8 mouse cellular contexts compared by ENCODE assay signal in genomic region chr4:32251005-32251365, GRCm38 (mm10). TPM values are rescaled to one million over a fixed set of nuclear protein-coding genes. Genes with fewer than 3 reads are reported as not detected.
DNase-seq lines count a peak whose midpoint lies in the region; ATAC-seq lines count a peak whose summit lies in the region.

No protein-coding gene starts in this region.

- peak overlapping the region; percentile 42 for H3K4me2 ChIP-seq in kidney, embryonic 14.5 days (replicated peaks; ENCODE audit: low read depth, low read length)
- peak overlapping the region; percentile 54 for H3K4me2 ChIP-seq in lung, embryonic 16.5 days (ENCODE audit: low read depth, low read length)
- peak overlapping the region; percentile 39 for H3K4me2 ChIP-seq in neural tube, embryonic 15.5 days

- DNase-seq in 3134 (ENCODE audit: extremely low read depth, insufficient read length, low spot score) = peak; percentile 79
- peak; percentile 71 to 72 for DNase-seq in B cell, adult 2 months
- peak; percentile 54 to 55 for DNase-seq in heart, adult 9 months (ENCODE audit: low spot score in 2 of 2)
- no peak for DNase-seq in spleen, postnatal 36 days (ENCODE audit: low spot score in 2 of 2)

- H3K27me3 ChIP-seq in kidney, embryonic 14.5 days (ENCODE audit: control insufficient read depth, insufficient read depth, low read length) = no peaks in the 10 kb centered on the region
- no peaks in the 10 kb centered on the region for H3K27me3 ChIP-seq in lung, embryonic 16.5 days (ENCODE audit: control insufficient read depth, insufficient read depth, low read depth, low read length)
- no peaks in the 10 kb centered on the region for H3K27me3 ChIP-seq in neural tube, embryonic 15.5 days (replicated peaks)

- H3K9ac ChIP-seq in kidney, embryonic 14.5 days (ENCODE audit: low read depth, low read length) = 0 out of 2 replicates have a peak overlapping the region, but pooled peaks have one; percentile 5
- H3K9ac ChIP-seq in lung, embryonic 16.5 days (ENCODE audit: low read length) = peak overlapping the region; percentile 55
- peak overlapping the region; percentile 12 for H3K9ac ChIP-seq in neural tube, embryonic 15.5 days (replicated peaks)

- H3K27ac ChIP-seq in kidney, embryonic 14.5 days (ENCODE audit: low read depth, low read length) = peak overlapping the region; percentile 24
- peak overlapping the region; percentile 80 for H3K27ac ChIP-seq in lung, embryonic 16.5 days (ENCODE audit: low read length)
- H3K27ac ChIP-seq in neural tube, embryonic 15.5 days (replicated peaks) = peak overlapping the region; percentile 81

- ATAC-seq in common myeloid progenitor, adult 5-6 weeks (replicated peaks; ENCODE audit: low read depth, poor library complexity, severe bottlenecking) = peak; percentile 52
- peak; percentile 77 for ATAC-seq in kidney, embryonic 14.5 days (ENCODE audit: low FRiP score, low TSS enrichment)
- peak; percentile 63 for ATAC-seq in lung, embryonic 16.5 days (ENCODE audit: low read depth)
- ATAC-seq in neural tube, embryonic 15.5 days (ENCODE audit: low FRiP score) = peak; percentile 25

- WGBS in kidney, embryonic 14.5 days = 11% methylated on average over 8 of the region's 8 CpGs
- WGBS in lung, embryonic 16.5 days = 8% methylated on average over 8 of the region's 8 CpGs
- WGBS in neural tube, embryonic 15.5 days = 9% methylated on average over 8 of the region's 8 CpGs

- H3K36me3 ChIP-seq in kidney, embryonic 14.5 days (ENCODE audit: control insufficient read depth, insufficient read depth, low read length) = no peaks in the 10 kb centered on the region
- H3K36me3 ChIP-seq in lung, embryonic 16.5 days (ENCODE audit: control insufficient read depth, insufficient read depth, low read length) = no peaks in the 10 kb centered on the region
- H3K36me3 ChIP-seq in neural tube, embryonic 15.5 days = no peaks in the 10 kb centered on the region

- H3K4me1 ChIP-seq in kidney, embryonic 14.5 days (ENCODE audit: control insufficient read depth, insufficient read depth, low read length) = peaks cover 32% of the 10 kb centered on the region
- H3K4me1 ChIP-seq in lung, embryonic 16.5 days (replicated peaks; ENCODE audit: control insufficient read depth, insufficient read depth, low read length) = peaks cover 53% of the 10 kb centered on the region
- peaks cover 54% of the 10 kb centered on the region for H3K4me1 ChIP-seq in neural tube, embryonic 15.5 days

- peak overlapping the region; percentile 21; the same call in 1 of the 2 replicates for H3K4me3 ChIP-seq in kidney, embryonic 14.5 days (ENCODE audit: low read length)
- H3K4me3 ChIP-seq in lung, embryonic 16.5 days (ENCODE audit: low read length) = peak overlapping the region; percentile 31
- 0 out of 2 replicates have a peak overlapping the region, but pooled peaks have one; percentile 6 for H3K4me3 ChIP-seq in neural tube, embryonic 15.5 days (replicated peaks)

- no peaks in the 10 kb centered on the region for H3K9me3 ChIP-seq in kidney, embryonic 14.5 days (ENCODE audit: control insufficient read depth, low read length)
- no peaks in the 10 kb centered on the region for H3K9me3 ChIP-seq in lung, embryonic 16.5 days (ENCODE audit: control insufficient read depth, low read length)
- H3K9me3 ChIP-seq in neural tube, embryonic 15.5 days (replicated peaks) = no peaks in the 10 kb centered on the region

RNA-seq across cellular contexts. Expression of gene Bach2, which starts 12.4 kb away (rescaled TPM):
- total RNA-seq in common myeloid progenitor, adult 5-6 weeks (2017) = 1.6 and 8.9 TPM in 2 replicates
- polyA plus RNA-seq in kidney, embryonic 14.5 days (2014; fragmentation: Nextera tagmentation; extraction: Ambion mirVana) = 9.7 and 13.3 TPM in 2 replicates
- polyA plus RNA-seq in lung, embryonic 16.5 days (2015; fragmentation: Nextera tagmentation; extraction: Ambion mirVana) = 6.7 and 7.7 TPM in 2 replicates
- 19.0 and 24.3 TPM in 2 replicates for polyA plus RNA-seq in neural tube, embryonic 15.5 days (2015; fragmentation: Nextera tagmentation; extraction: Ambion mirVana)

Comparison
In these comparisons a context has a peak if more than half of its experiments do, and no peak if none do; other contexts are left out.
1. DNase-seq: peak in 3134 (single experiment), B cell, adult 2 months (2 of 2) and heart, adult 9 months (2 of 2); none in spleen, postnatal 36 days (0 of 2).
2. ATAC-seq: peak in every context shown above with its lines; median percentile 77 in kidney, embryonic 14.5 days; 63 in lung, embryonic 16.5 days; 52 in common myeloid progenitor, adult 5-6 weeks; 25 in neural tube, embryonic 15.5 days.
3. H3K27ac ChIP-seq: peak in every context shown above with its lines; median percentile 81 in neural tube, embryonic 15.5 days; 80 in lung, embryonic 16.5 days; 24 in kidney, embryonic 14.5 days.
4. H3K9ac ChIP-seq: peak in every context shown above with its lines; median percentile 55 in lung, embryonic 16.5 days; 12 in neural tube, embryonic 15.5 days; 5 in kidney, embryonic 14.5 days.
5. Peak in every context shown above with its lines, with median percentiles within 50 percentile points of each other: H3K4me2 ChIP-seq and H3K4me3 ChIP-seq.